Mouse (Mus musculus): ENCODE data around the gene 4930524J08Rik.

4930524J08Rik gene

GRCm38 (mm10) chr5:100005431-100005830 is 26.6 kb downstream of the 4930524J08Rik start:
- no peak for DNase-seq (ENCODE audit: low read depth, low spot score)

- no peak for DNase-seq (ENCODE audit: low read depth, low spot score)
These were observed 27.0 kb downstream of the 4930524J08Rik start for GRCm38 (mm10) chr5:100005896-100006295.

- DNase-seq (ENCODE audit: low read depth, low spot score), result no peak
These were observed 27.6 kb downstream of the 4930524J08Rik start for GRCm38 (mm10) chr5:100006324-100007039.

GRCm38 (mm10) chr5:100007040-100007375 is 28.1 kb downstream of the 4930524J08Rik start:
- DNase-seq (ENCODE audit: low read depth, low spot score), result no peak

- no peak for DNase-seq (ENCODE audit: low read depth, low spot score)
These were observed 29.6 kb downstream of the 4930524J08Rik start for GRCm38 (mm10) chr5:100008485-100008884.

- DNase-seq (ENCODE audit: low read depth, low spot score), result no peak
These were observed 33.7 kb downstream of the 4930524J08Rik start for GRCm38 (mm10) chr5:100012599-100012998.

GRCm38 (mm10) chr5:100020089-100020488 is 41.2 kb downstream of the 4930524J08Rik start:
- no peak for DNase-seq (ENCODE audit: low read depth, low spot score)

GRCm38 (mm10) chr5:100024403-100024802 is 45.5 kb downstream of the 4930524J08Rik start:
- DNase-seq (ENCODE audit: low read depth, low spot score), result no peak

- DNase-seq (ENCODE audit: low read depth, low spot score), result no peak
These were observed 46.0 kb downstream of the 4930524J08Rik start for GRCm38 (mm10) chr5:100024868-100025267.
